Mouse (Mus musculus) small intestine, adult 2 months (tissue): ENCODE results near the gene Slc20a1.

Source experiments
- CTCF ChIP-seq: fragments of 200-500 bp; IDR thresholded peaks from 2 replicates; pipeline ENCODE4 v1.5.1; 2012; ENCODE audit warnings: low read depth, mild to moderate bottlenecking, control low read depth, inconsistent platforms, low read length, moderate library complexity, mixed read lengths; ENCODE audit not compliant: insufficient replicate concordance, insufficient read length; ENCODE audit errors: extremely low read depth
- POLR2A ChIP-seq: fragments of 200-500 bp; IDR thresholded peaks from 2 replicates; pipeline ENCODE4 v1.6.1; 2012; ENCODE audit warnings: low read depth, mild to moderate bottlenecking, control low read depth, inconsistent platforms, low read length, moderate library complexity

GRCm38 (mm10) chr2:129173386-129173785, 25.2 kb upstream of the Slc20a1 start:
- no peak for TF ChIP-seq CTCF
- no peak for TF ChIP-seq POLR2A
